Mouse (Mus musculus) limb, embryonic 10.5 days (tissue): Measurements from ENCODE around the gene Hist4h4. TPM values are rescaled to one million over a fixed set of nuclear protein-coding genes. Genes with fewer than 3 reads are reported as not detected.

Experiments
- microRNA-seq: library from miRNA; unstranded; fragments of <30 nt; microRNA quantifications from one replicate; pipeline ENCODE4, GENCODE M21; 2017
- polyA plus RNA-seq: library from polyadenylated mRNA; unstranded; fragments of >200 nt; fragmentation: Nextera tagmentation; extraction: Ambion mirVana; gene quantifications from 2 replicates; pipeline ENCODE4 v1.2.1, GENCODE M21; 2016

The Hist4h4 gene
- polyA plus RNA-seq, 1 experiment from 2014 or later, result 0.65 TPM

Small RNA genes within 50 kb of the gene (microRNA-seq; reads per million reads assigned to microRNA genes)
- gene Gm44364, result not detected

Other genes with a start within 250 kb of the Hist4h4 start
- 0.63 and 1.4 TPM in 2 replicates for gene Plbd1, start 142.5 kb downstream of the Hist4h4 start, polyA plus RNA-seq
- gene Gucy2c, start 22.6 kb downstream of the Hist4h4 start, polyA plus RNA-seq, result 0.11 and 0.16 TPM in 2 replicates
- gene H2afj, start 3.8 kb upstream of the Hist4h4 start, polyA plus RNA-seq, result 74.8 and 75.6 TPM in 2 replicates
- 1.3 and 1.4 TPM in 2 replicates for gene BC049715, start 23.2 kb upstream of the Hist4h4 start, polyA plus RNA-seq
- 164 and 168 TPM in 2 replicates for gene Wbp11, start 23.8 kb upstream of the Hist4h4 start, polyA plus RNA-seq
- gene Smco3, start 31.0 kb upstream of the Hist4h4 start, polyA plus RNA-seq, result not detected in 2 replicates
- 1.8 and 2.4 TPM in 2 replicates for gene Art4, start 53.3 kb upstream of the Hist4h4 start, polyA plus RNA-seq
- gene Mgp, start 71.4 kb upstream of the Hist4h4 start, polyA plus RNA-seq, result 1.2 and 3.2 TPM in 2 replicates
- 0.15 TPM in 1 of 2 replicates, not detected in the other for gene Erp27, start 117.8 kb upstream of the Hist4h4 start, polyA plus RNA-seq
- gene Pde6h, start 119.4 kb upstream of the Hist4h4 start, polyA plus RNA-seq, result not detected in 2 replicates
- gene Arhgdib, start 137.5 kb upstream of the Hist4h4 start, polyA plus RNA-seq, result 30.2 and 32.5 TPM in 2 replicates